Mouse (Mus musculus) liver, embryonic 11.5 days (tissue): ENCODE measurements around the gene March6. TPM values are rescaled to one million over a fixed set of nuclear protein-coding genes. Genes with fewer than 3 reads are reported as not detected.

Source experiments
- ATAC-seq: fragments of 200-750 bp; cut with Nextera tagmentation; replicated peaks from 2 replicates; pipeline ENCODE4 v1.8.0; 2017; ENCODE audit warnings: moderate number of reproducible peaks, mild to moderate bottlenecking, moderate TSS enrichment, moderate library complexity; ENCODE audit not compliant: low FRiP score
- DNase-seq: peaks from one replicate; pipeline ENCODE4 v3.0.0-alpha.2; 2017; ENCODE audit warnings: low spot score
- H3K27ac ChIP-seq: fragments of 300-500 bp; sonication (generic); 2 replicates; pipeline ENCODE4 v1.5.1; 2014; ENCODE audit warnings: mild to moderate bottlenecking, low read depth, low read length, control low read depth
- H3K27me3 ChIP-seq: fragments of 300-500 bp; sonication (generic); replicated peaks from 2 replicates; pipeline ENCODE4 v1.6.1; 2014; ENCODE audit warnings: low read length, mixed read lengths; ENCODE audit not compliant: control insufficient read depth, insufficient read depth
- H3K36me3 ChIP-seq: fragments of 300-500 bp; sonication (generic); 2 replicates; pipeline ENCODE4 v1.6.1; 2014; ENCODE audit warnings: mild to moderate bottlenecking, low read length, moderate library complexity, mixed read lengths; ENCODE audit not compliant: control insufficient read depth, insufficient read depth
- H3K4me1 ChIP-seq: fragments of 300-500 bp; sonication (generic); replicated peaks from 2 replicates; pipeline ENCODE4 v1.6.1; 2014; ENCODE audit warnings: low read length, mixed read lengths; ENCODE audit not compliant: control insufficient read depth, insufficient read depth
- H3K4me2 ChIP-seq: fragments of 300-500 bp; sonication (generic); 2 replicates; pipeline ENCODE4 v1.6.1; 2014; ENCODE audit warnings: mild to moderate bottlenecking, control low read depth, moderate library complexity
- H3K4me3 ChIP-seq: fragments of 300-500 bp; sonication (generic); 2 replicates; pipeline ENCODE4 v1.5.1; 2014; ENCODE audit warnings: low read depth, low read length, control low read depth
- H3K9ac ChIP-seq: fragments of 300-500 bp; sonication (generic); 2 replicates; pipeline ENCODE4 v1.6.1; 2014; ENCODE audit warnings: low read depth, low read length, control low read depth
- H3K9me3 ChIP-seq: fragments of 300-500 bp; sonication (generic); 2 replicates; pipeline ENCODE4 v1.6.1; 2016; ENCODE audit warnings: low read length, inconsistent platforms, mixed read lengths; ENCODE audit not compliant: control insufficient read depth
- WGBS: fragments of 180-500 bp; shearing (Covaris S2); extraction: QIAGEN DNeasy Blood & Tissue Kit; methylation state at CpG from one replicate; pipeline ENCODE4 v1.1.7; 2014; 5-methylcytosine and 5-hydroxymethylcytosine counted together
- polyA plus RNA-seq: library from polyadenylated mRNA; unstranded; fragments of >200 nt; fragmentation: Nextera tagmentation; extraction: Ambion mirVana; gene quantifications from 2 replicates; pipeline ENCODE4 v1.2.1, GENCODE M21; 2014

Gene March6
- 35.5 and 36.1 TPM in 2 replicates for polyA plus RNA-seq

GRCm38 (mm10) chr15:31530659-31531445 is at the start of gene March6:
March6 (minus strand) TSS chr15:31531053.
- Histone ChIP-seq H3K4me2 (peak within 1 kb of the TSS; percentile 87), H3K9ac (peak within 1 kb of the TSS; percentile 87), H3K27me3 (no peaks in the 10 kb centered on the region), H3K9me3 (no peaks in the 10 kb centered on the region), H3K27ac (peak within 1 kb of the TSS; percentile 98), H3K36me3 (peaks cover 3% of the 10 kb centered on the region; the same call in 1 of the 2 replicates), H3K4me3 (peak within 1 kb of the TSS; percentile 87), H3K4me1 (peaks cover 43% of the 10 kb centered on the region)
- DNase-seq (peak; percentile 88), ATAC-seq (peak; percentile 78)
- WGBS: 1% methylated on average over 111 of the region's 132 CpGs

- WGBS: 73% methylated on average over 5 of the region's 5 CpGs
- Histone ChIP-seq H3K4me2 (no peak overlapping the region), H3K27me3 (no peaks in the 10 kb centered on the region), H3K4me1 (peaks cover 8% of the 10 kb centered on the region), H3K9me3 (no peaks in the 10 kb centered on the region), H3K36me3 (no peaks in the 10 kb centered on the region), H3K9ac (no peak overlapping the region), H3K4me3 (no peak overlapping the region), H3K27ac (no peak overlapping the region)
- DNase-seq (no peak), ATAC-seq (no peak)
These were observed 45.2 kb upstream of the March6 start for GRCm38 (mm10) chr15:31576076-31576475.

- peak; percentile 66 for ATAC-seq
- Histone ChIP-seq H3K4me2 (no peak overlapping the region), H3K36me3 (no peaks in the 10 kb centered on the region), H3K27me3 (no peaks in the 10 kb centered on the region), H3K27ac (no peak overlapping the region), H3K4me3 (no peak overlapping the region), H3K4me1 (peaks cover 8% of the 10 kb centered on the region), H3K9ac (no peak overlapping the region), H3K9me3 (no peaks in the 10 kb centered on the region)
- no peak for DNase-seq
These were observed 42.8 kb upstream of the March6 start for GRCm38 (mm10) chr15:31573692-31574091.

GRCm38 (mm10) chr15:31573287-31573686 is 42.4 kb upstream of the March6 start:
- no peak overlapping the region; the same call in 1 of the 2 replicates for H3K27ac ChIP-seq
- H3K9me3 ChIP-seq: no peaks in the 10 kb centered on the region
- WGBS: 45% methylated on average over 4 of the region's 4 CpGs
- no peak overlapping the region for H3K9ac ChIP-seq
- H3K27me3 ChIP-seq: no peaks in the 10 kb centered on the region
- no peak overlapping the region for H3K4me2 ChIP-seq
- ATAC-seq: peak; percentile 85
- H3K4me1 ChIP-seq: peaks cover 8% of the 10 kb centered on the region
- no peaks in the 10 kb centered on the region for H3K36me3 ChIP-seq
- no peak overlapping the region for H3K4me3 ChIP-seq
- no peak for DNase-seq

- WGBS: 86% methylated on average over 16 of the region's 16 CpGs
- H3K4me1 ChIP-seq: peaks cover 8% of the 10 kb centered on the region
- H3K36me3 ChIP-seq: no peaks in the 10 kb centered on the region
- no peak for ATAC-seq
- no peak overlapping the region for H3K4me3 ChIP-seq
- H3K27ac ChIP-seq: no peak overlapping the region
- no peak overlapping the region for H3K9ac ChIP-seq
- H3K4me2 ChIP-seq: no peak overlapping the region
- no peak for DNase-seq
- no peaks in the 10 kb centered on the region for H3K27me3 ChIP-seq
- H3K9me3 ChIP-seq: no peaks in the 10 kb centered on the region
These were observed 41.3 kb upstream of the March6 start for GRCm38 (mm10) chr15:31571906-31572722.

- 76% methylated on average over 8 of the region's 8 CpGs for WGBS
- Histone ChIP-seq H3K4me1 (peaks cover 8% of the 10 kb centered on the region), H3K9me3 (no peaks in the 10 kb centered on the region), H3K9ac (no peak overlapping the region), H3K4me2 (no peak overlapping the region), H3K4me3 (no peak overlapping the region), H3K27ac (no peak overlapping the region), H3K36me3 (no peaks in the 10 kb centered on the region), H3K27me3 (no peaks in the 10 kb centered on the region)
- ATAC-seq: no peak
- no peak for DNase-seq
These were observed 40.1 kb upstream of the March6 start for GRCm38 (mm10) chr15:31570959-31571358.

- peaks cover 8% of the 10 kb centered on the region for H3K4me1 ChIP-seq
- no peak overlapping the region for H3K4me3 ChIP-seq
- H3K27ac ChIP-seq: no peak overlapping the region
- H3K4me2 ChIP-seq: no peak overlapping the region
- DNase-seq (no peak), ATAC-seq (no peak)
- no peak overlapping the region for H3K9ac ChIP-seq
- 76% methylated on average over 9 of the region's 9 CpGs for WGBS
- no peaks in the 10 kb centered on the region; the same call in 1 of the 2 replicates for H3K27me3 ChIP-seq
- H3K36me3 ChIP-seq: no peaks in the 10 kb centered on the region
- H3K9me3 ChIP-seq: no peaks in the 10 kb centered on the region
These were observed 38.6 kb upstream of the March6 start for GRCm38 (mm10) chr15:31569325-31570022.

- ATAC-seq (peak; percentile 52), DNase-seq (no peak)
- Histone ChIP-seq H3K9ac (peak overlapping the region; percentile 14; the same call in 1 of the 2 replicates), H3K9me3 (no peaks in the 10 kb centered on the region), H3K27me3 (no peaks in the 10 kb centered on the region; the same call in 1 of the 2 replicates), H3K4me1 (peaks cover 9% of the 10 kb centered on the region), H3K4me3 (no peak overlapping the region), H3K4me2 (peak overlapping the region; percentile 26), H3K36me3 (no peaks in the 10 kb centered on the region), H3K27ac (no peak overlapping the region)
- 32% methylated on average over 12 of the region's 12 CpGs for WGBS
These were observed 37.7 kb upstream of the March6 start for GRCm38 (mm10) chr15:31568581-31568996.
